7 mouse cellular contexts compared by ENCODE assay signal in genomic region chr11:88528522-88529101, GRCm38 (mm10).
DNase-seq lines count a peak whose midpoint lies in the region; ATAC-seq lines count a peak whose summit lies in the region.

No protein-coding gene starts in this region.

- no peaks in the 10 kb centered on the region for H3K9me3 ChIP-seq in embryonic facial prominence, embryonic 10.5 days

- 23% methylated on average over 8 of the region's 8 CpGs for WGBS in embryonic facial prominence, embryonic 10.5 days

- H3K36me3 ChIP-seq in embryonic facial prominence, embryonic 10.5 days (replicated peaks) = peaks cover 20% of the 10 kb centered on the region

- DNase-seq in embryonic facial prominence, embryonic 10.5 days (ENCODE audit: low spot score) = peak; percentile 66
- DNase-seq in heart, adult 8-10 months (ENCODE audit: low spot score) = peak; percentile 70
- DNase-seq in kidney, adult 18-20 months = peak; percentile 54
- DNase-seq in frontal cortex, postnatal 14 days (ENCODE audit: low spot score in 2 of 2) = no peak
- DNase-seq in urinary bladder, adult 18-20 months (ENCODE audit: low spot score in 2 of 2) = no peak
- no peak for DNase-seq in cerebellum, adult 11 months

- peak overlapping the region; percentile 52 for H3K27ac ChIP-seq in embryonic facial prominence, embryonic 10.5 days (replicated peaks)

- peak overlapping the region; percentile 16; the same call in 1 of the 2 replicates for H3K4me3 ChIP-seq in embryonic facial prominence, embryonic 10.5 days

- ATAC-seq in megakaryocyte progenitor cell, adult 5-6 weeks (replicated peaks; ENCODE audit: poor library complexity) = 0 out of 2 replicates have a peak, but pooled peaks have one; percentile 15

- peaks cover 70% of the 10 kb centered on the region for H3K4me1 ChIP-seq in embryonic facial prominence, embryonic 10.5 days

- H3K27me3 ChIP-seq in embryonic facial prominence, embryonic 10.5 days (replicated peaks; ENCODE audit: low read depth, poor library complexity, severe bottlenecking) = no peaks in the 10 kb centered on the region

Comparison
In these comparisons a context has a peak if more than half of its experiments do, and no peak if none do; other contexts are left out.
1. DNase-seq: peak in embryonic facial prominence, embryonic 10.5 days (single experiment), heart, adult 8-10 months (single experiment) and kidney, adult 18-20 months (single experiment); none in frontal cortex, postnatal 14 days (0 of 2), urinary bladder, adult 18-20 months (0 of 2) and cerebellum, adult 11 months (single experiment).